ENCODE assay signal across 22 mouse cellular contexts in the genomic region with DNA sequence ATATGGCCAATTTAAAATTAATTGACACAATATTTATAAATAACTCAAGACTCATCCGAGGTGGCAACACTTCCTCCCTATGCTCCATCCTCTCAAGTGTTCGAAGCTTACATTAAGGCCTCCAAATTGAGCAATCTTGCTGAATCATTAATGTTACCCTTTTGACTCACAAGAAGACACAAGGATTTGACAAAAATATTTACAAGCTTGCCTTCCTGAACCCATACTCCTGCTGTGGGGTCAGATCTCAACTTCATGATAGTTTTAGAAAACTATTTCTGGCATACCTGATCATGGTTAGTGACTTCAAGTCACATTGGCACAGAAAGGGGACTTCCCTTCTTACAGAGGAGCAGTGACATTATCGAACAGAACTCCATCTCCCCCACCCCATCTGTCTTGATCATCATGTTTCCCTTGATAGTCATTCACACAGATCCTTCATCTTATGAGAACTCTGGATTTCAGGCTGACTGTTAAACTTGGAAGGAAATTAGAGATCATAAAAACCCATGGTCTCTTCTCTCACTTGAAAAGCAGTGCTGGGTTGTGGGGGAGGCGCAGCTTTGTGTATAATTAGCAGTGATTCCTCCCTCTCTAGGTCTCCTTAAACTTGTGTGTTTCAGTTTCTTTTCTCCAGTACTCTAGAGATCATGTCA.
DNase-seq lines count a peak whose midpoint lies in the region; ATAC-seq and TF ChIP-seq lines count a peak whose summit lies in the region.
"Had no signal": no experiment of that assay in that cellular context is flagged by ENCODE, and none has a peak within 500 bp of the region (broad histone marks: within the 10 kb centered on the region; RNA-seq: fewer than 3 reads in every experiment).

No protein-coding gene starts in this region.

- no peak overlapping the region for H3K4me3 ChIP-seq in kidney, embryonic 15.5 days (replicated peaks)
- H3K4me3 ChIP-seq in embryonic fibroblast, embryonic 13.5 days (ENCODE audit: insufficient read depth, low read length), result no peak overlapping the region
- H3K4me3 ChIP-seq in liver, embryonic 12.5 days, result no peak overlapping the region
- no peak overlapping the region for H3K4me3 ChIP-seq in forebrain, embryonic 16.5 days (replicated peaks; ENCODE audit: low read length)
- H3K4me3 ChIP-seq: heart, embryonic 15.5 days; hindbrain, embryonic 15.5 days; limb, embryonic 15.5 days; liver, embryonic 15.5 days; lung, embryonic 15.5 days; neural tube, embryonic 15.5 days had no signal

- no peaks in the 10 kb centered on the region for H3K27me3 ChIP-seq in kidney, embryonic 15.5 days
- H3K27me3 ChIP-seq in liver, embryonic 12.5 days (replicated peaks), result no peaks in the 10 kb centered on the region
- H3K27me3 ChIP-seq in forebrain, embryonic 16.5 days (replicated peaks; ENCODE audit: control insufficient read depth, insufficient read depth, low read length), result no peaks in the 10 kb centered on the region
- H3K27me3 ChIP-seq: heart, embryonic 15.5 days; hindbrain, embryonic 15.5 days; limb, embryonic 15.5 days; liver, embryonic 15.5 days; lung, embryonic 15.5 days; neural tube, embryonic 15.5 days; Patski had no signal

- peak; percentile 12 for DNase-seq in kidney, postnatal 10 days
- DNase-seq in 3134 (ENCODE audit: extremely low read depth, insufficient read length, low spot score) (peak; percentile 43), 416B (ENCODE audit: low read depth) (peak; percentile 21)
- no peak for DNase-seq in spleen, postnatal 36 days (ENCODE audit: low spot score in 2 of 2)
- DNase-seq: cerebellum, adult 2 months; cerebellum, postnatal 25 days; gastrocnemius, postnatal 14 days; kidney, adult 9 months; lung, postnatal 36 days had no signal

- no peak for TF ChIP-seq CTCF in embryonic fibroblast, embryonic 13.5 days (IDR thresholded peaks at IDR 0.05; ENCODE audit: borderline replicate concordance, insufficient read depth, low read length)

- no peak for ATAC-seq in kidney, embryonic 15.5 days (replicated peaks; ENCODE audit: low FRiP score)
- no peak for ATAC-seq in liver, embryonic 12.5 days
- no peak for ATAC-seq in forebrain, embryonic 16.5 days
- ATAC-seq: CD4-positive, CD25-positive, alpha-beta regulatory T cell, adult 4 months; forebrain, embryonic 14.5 days; Patski had no signal

- H3K9ac ChIP-seq in kidney, embryonic 15.5 days, result no peak overlapping the region
- H3K9ac ChIP-seq in liver, embryonic 12.5 days, result no peak overlapping the region
- no peak overlapping the region for H3K9ac ChIP-seq in forebrain, embryonic 16.5 days (replicated peaks; ENCODE audit: low read depth, low read length)
- H3K9ac ChIP-seq: heart, embryonic 15.5 days; hindbrain, embryonic 15.5 days; limb, embryonic 15.5 days; liver, embryonic 15.5 days; lung, embryonic 15.5 days; neural tube, embryonic 15.5 days had no signal

- H3K27ac ChIP-seq in kidney, embryonic 15.5 days, result no peak overlapping the region
- H3K27ac ChIP-seq in embryonic fibroblast, embryonic 13.5 days (ENCODE audit: insufficient read depth, low read length), result peak overlapping the region; percentile 100
- no peak overlapping the region for H3K27ac ChIP-seq in liver, embryonic 12.5 days
- H3K27ac ChIP-seq in forebrain, embryonic 16.5 days (ENCODE audit: low read length), result no peak overlapping the region
- H3K27ac ChIP-seq: heart, embryonic 15.5 days; hindbrain, embryonic 15.5 days; limb, embryonic 15.5 days; liver, embryonic 15.5 days; lung, embryonic 15.5 days; neural tube, embryonic 15.5 days had no signal

- no peaks in the 10 kb centered on the region for H3K36me3 ChIP-seq in kidney, embryonic 15.5 days
- no peaks in the 10 kb centered on the region for H3K36me3 ChIP-seq in liver, embryonic 12.5 days
- H3K36me3 ChIP-seq in forebrain, embryonic 16.5 days (ENCODE audit: control insufficient read depth, insufficient read depth), result no peaks in the 10 kb centered on the region
- H3K36me3 ChIP-seq: heart, embryonic 15.5 days; hindbrain, embryonic 15.5 days; limb, embryonic 15.5 days; liver, embryonic 15.5 days; lung, embryonic 15.5 days; neural tube, embryonic 15.5 days had no signal

- H3K4me1 ChIP-seq in kidney, embryonic 15.5 days, result peaks cover 5% of the 10 kb centered on the region; the same call in 1 of the 2 replicates
- H3K4me1 ChIP-seq in embryonic fibroblast, embryonic 13.5 days (ENCODE audit: control insufficient read depth, insufficient read depth, low read length), result peaks cover 16% of the 10 kb centered on the region
- no peaks in the 10 kb centered on the region for H3K4me1 ChIP-seq in liver, embryonic 12.5 days
- H3K4me1 ChIP-seq in forebrain, embryonic 16.5 days (replicated peaks; ENCODE audit: control insufficient read depth, insufficient read depth, low read length), result no peaks in the 10 kb centered on the region
- H3K4me1 ChIP-seq: hindbrain, embryonic 15.5 days; liver, embryonic 15.5 days; lung, embryonic 15.5 days; neural tube, embryonic 15.5 days had no signal

- 61% methylated on average over 4 of the region's 4 CpGs for WGBS in kidney, embryonic 15.5 days
- 61% methylated on average over 4 of the region's 4 CpGs for WGBS in liver, embryonic 12.5 days (ENCODE audit: insufficient replicate concordance)
- WGBS in forebrain, embryonic 16.5 days, result 90% methylated on average over 4 of the region's 4 CpGs

- no peak overlapping the region for H3K4me2 ChIP-seq in kidney, embryonic 15.5 days
- no peak overlapping the region for H3K4me2 ChIP-seq in liver, embryonic 12.5 days
- no peak overlapping the region for H3K4me2 ChIP-seq in forebrain, embryonic 16.5 days (ENCODE audit: low read length)
- H3K4me2 ChIP-seq: heart, embryonic 15.5 days; hindbrain, embryonic 15.5 days; limb, embryonic 15.5 days; liver, embryonic 15.5 days; lung, embryonic 15.5 days; neural tube, embryonic 15.5 days had no signal

- no peaks in the 10 kb centered on the region for H3K9me3 ChIP-seq in kidney, embryonic 15.5 days (replicated peaks)
- H3K9me3 ChIP-seq in liver, embryonic 12.5 days (replicated peaks), result no peaks in the 10 kb centered on the region
- H3K9me3 ChIP-seq in forebrain, embryonic 16.5 days (ENCODE audit: control insufficient read depth, low read length), result no peaks in the 10 kb centered on the region
- H3K9me3 ChIP-seq: heart, embryonic 15.5 days; hindbrain, embryonic 15.5 days; limb, embryonic 15.5 days; liver, embryonic 15.5 days; lung, embryonic 15.5 days; neural tube, embryonic 15.5 days had no signal

- TF ChIP-seq POLR2A in embryonic fibroblast, embryonic 13.5 days (IDR thresholded peaks at IDR 0.05; ENCODE audit: low read depth, low read length), result no peak

Comparison
In these comparisons a context has a peak if more than half of its experiments do, and no peak if none do; other contexts are left out.
1. DNase-seq: peak in kidney, postnatal 10 days (single experiment), 3134 (single experiment) and 416B (single experiment); none in spleen, postnatal 36 days (0 of 2).